Mouse (Mus musculus) layer of hippocampus, adult 2 months (tissue): ENCODE data around the gene Bach2. TPM values are rescaled to one million over a fixed set of nuclear protein-coding genes. Genes with fewer than 3 reads are reported as not detected.

Experiments
- DNase-seq, 2 experiments: peaks; one replicate each; pipeline ENCODE4 v3.0.0; 2022; ENCODE audit warnings: low spot score in 2 of 2
- H3K27ac ChIP-seq: fragments of 200-600 bp; 2 replicates; pipeline ENCODE4 v1.8.1; 2022
- H3K4me3 ChIP-seq: fragments of 200-600 bp; 2 replicates; pipeline ENCODE4 v1.8.1; 2022; ENCODE audit warnings: mild to moderate bottlenecking
- CTCF ChIP-seq: fragments of 200-600 bp; conservative IDR thresholded peaks from 2 replicates; pipeline ENCODE4 v1.8.1; 2022; ENCODE audit warnings: antibody characterized with exemption, mild to moderate bottlenecking, moderate library complexity
- total RNA-seq, 2 experiments: library from RNA; stranded (reverse); gene quantifications; 2 replicates each; pipeline ENCODE4 v1.2.3; 2021

The Bach2 gene
- total RNA-seq, 2 experiments from 2014 or later = 11.1 to 15.6 TPM

- no peak for TF ChIP-seq CTCF
- DNase-seq = no peak
- no peak overlapping the region for H3K27ac ChIP-seq
- H3K4me3 ChIP-seq = no peak overlapping the region
These were observed 134.9 kb downstream of the Bach2 start for GRCm38 (mm10) chr4:32373527-32373926.

- no peak overlapping the region for H3K4me3 ChIP-seq
- no peak overlapping the region for H3K27ac ChIP-seq
- no peak for DNase-seq
- TF ChIP-seq CTCF = no peak
These were observed 136.4 kb downstream of the Bach2 start for GRCm38 (mm10) chr4:32374751-32375582.

- no peak for TF ChIP-seq CTCF
- Histone ChIP-seq H3K4me3 (no peak overlapping the region), H3K27ac (no peak overlapping the region)
- DNase-seq = no peak
These were observed 137.3 kb downstream of the Bach2 start for GRCm38 (mm10) chr4:32375721-32376526.

GRCm38 (mm10) chr4:32376527-32376948 lies 137.9 kb downstream of the Bach2 start:
- no peak for TF ChIP-seq CTCF
- DNase-seq = no peak
- H3K4me3 ChIP-seq = no peak overlapping the region
- no peak overlapping the region for H3K27ac ChIP-seq

GRCm38 (mm10) chr4:32379140-32379539 lies 140.5 kb downstream of the Bach2 start:
- no peak for DNase-seq
- TF ChIP-seq CTCF = peak; percentile 60
- Histone ChIP-seq H3K4me3 (no peak overlapping the region), H3K27ac (no peak overlapping the region)

- Histone ChIP-seq H3K4me3 (no peak overlapping the region), H3K27ac (no peak overlapping the region)
- no peak for DNase-seq
- no peak for TF ChIP-seq CTCF
These were observed 143.2 kb downstream of the Bach2 start for GRCm38 (mm10) chr4:32381666-32382381.

- Histone ChIP-seq H3K27ac (no peak overlapping the region), H3K4me3 (no peak overlapping the region)
- DNase-seq = no peak
- peak; percentile 33 for TF ChIP-seq CTCF
These were observed 146.5 kb downstream of the Bach2 start for GRCm38 (mm10) chr4:32385121-32385520.

- DNase-seq = no peak
- no peak overlapping the region for H3K27ac ChIP-seq
- no peak overlapping the region for H3K4me3 ChIP-seq
- no peak for TF ChIP-seq CTCF
These were observed 147.0 kb downstream of the Bach2 start for GRCm38 (mm10) chr4:32385623-32386022.

GRCm38 (mm10) chr4:32386346-32386745 lies 147.7 kb downstream of the Bach2 start:
- TF ChIP-seq CTCF = no peak
- DNase-seq = no peak
- H3K27ac ChIP-seq = no peak overlapping the region
- H3K4me3 ChIP-seq = no peak overlapping the region

- no peak for TF ChIP-seq CTCF
- no peak for DNase-seq
- Histone ChIP-seq H3K27ac (peak overlapping the region; percentile 48; the same call in 1 of the 2 replicates), H3K4me3 (no peak overlapping the region)
These were observed 148.3 kb downstream of the Bach2 start for GRCm38 (mm10) chr4:32386931-32387330.

GRCm38 (mm10) chr4:32387479-32388240 lies 149.1 kb downstream of the Bach2 start:
- no peak overlapping the region for H3K4me3 ChIP-seq
- no peak for DNase-seq
- peak overlapping the region; percentile 48; the same call in 1 of the 2 replicates for H3K27ac ChIP-seq
- no peak for TF ChIP-seq CTCF

GRCm38 (mm10) chr4:32388564-32388963 lies 150.0 kb downstream of the Bach2 start:
- H3K4me3 ChIP-seq = no peak overlapping the region
- TF ChIP-seq CTCF = no peak
- no peak overlapping the region for H3K27ac ChIP-seq
- no peak for DNase-seq
